Mouse (Mus musculus): ENCODE data around the gene Macf1.

The Macf1 gene

GRCm38 (mm10) chr4:123433171-123433570 is 251.0 kb downstream of the Macf1 start:
- no peak for DNase-seq (ENCODE audit: low spot score)

GRCm38 (mm10) chr4:123431936-123432335 is 252.2 kb downstream of the Macf1 start:
- DNase-seq (ENCODE audit: low spot score), result no peak

- DNase-seq (ENCODE audit: low spot score), result no peak
Observed at GRCm38 (mm10) chr4:123427900-123428684, 256.1 kb downstream of the Macf1 start.

GRCm38 (mm10) chr4:123427271-123427899 is 256.8 kb downstream of the Macf1 start:
- DNase-seq (ENCODE audit: low spot score), result no peak

- no peak for DNase-seq (ENCODE audit: low spot score)
Observed at GRCm38 (mm10) chr4:123426429-123427080, 257.6 kb downstream of the Macf1 start.

- no peak for DNase-seq (ENCODE audit: low spot score)
Observed at GRCm38 (mm10) chr4:123425672-123426272, 258.4 kb downstream of the Macf1 start.

- DNase-seq (ENCODE audit: low spot score), result no peak
Observed at GRCm38 (mm10) chr4:123424050-123424449, 260.1 kb downstream of the Macf1 start.

GRCm38 (mm10) chr4:123422828-123423227 is 261.3 kb downstream of the Macf1 start:
- peak; percentile 75 for DNase-seq (ENCODE audit: low spot score)

- no peak for DNase-seq (ENCODE audit: low spot score)
Observed at GRCm38 (mm10) chr4:123418032-123418431, 266.1 kb downstream of the Macf1 start.

GRCm38 (mm10) chr4:123417478-123417877 is 266.7 kb downstream of the Macf1 start:
- no peak for DNase-seq (ENCODE audit: low spot score)

GRCm38 (mm10) chr4:123416829-123417228 is 267.3 kb downstream of the Macf1 start:
- DNase-seq (ENCODE audit: low spot score), result no peak

GRCm38 (mm10) chr4:123415566-123415965 is 268.6 kb downstream of the Macf1 start:
- no peak for DNase-seq (ENCODE audit: low spot score)

GRCm38 (mm10) chr4:123413876-123414275 is 270.3 kb downstream of the Macf1 start:
- no peak for DNase-seq (ENCODE audit: low spot score)

- DNase-seq (ENCODE audit: low spot score), result no peak
Observed at GRCm38 (mm10) chr4:123412981-123413380, 271.2 kb downstream of the Macf1 start.

GRCm38 (mm10) chr4:123412528-123412878 is 271.7 kb downstream of the Macf1 start:
- DNase-seq (ENCODE audit: low spot score), result no peak

GRCm38 (mm10) chr4:123411732-123412527 is 272.2 kb downstream of the Macf1 start:
- DNase-seq (ENCODE audit: low spot score), result peak; percentile 88

- DNase-seq (ENCODE audit: low spot score), result peak; percentile 39
Observed at GRCm38 (mm10) chr4:123411006-123411731, 273.0 kb downstream of the Macf1 start.

GRCm38 (mm10) chr4:123409752-123410151 is 274.4 kb downstream of the Macf1 start:
- DNase-seq (ENCODE audit: low spot score), result no peak

- peak; percentile 31 for DNase-seq (ENCODE audit: low spot score)
Observed at GRCm38 (mm10) chr4:123409034-123409692, 275.0 kb downstream of the Macf1 start.

GRCm38 (mm10) chr4:123407792-123408191 is 276.4 kb downstream of the Macf1 start:
- no peak for DNase-seq (ENCODE audit: low spot score)

- no peak for DNase-seq (ENCODE audit: low spot score)
Observed at GRCm38 (mm10) chr4:123404056-123404455, 280.1 kb downstream of the Macf1 start.
